Mouse (Mus musculus) layer of hippocampus, adult 11-12 months (tissue): ENCODE measurements around the gene Diaph2.
"Not testable (repeated sequence)": the region's sequence is repeated elsewhere in the genome, so short reads cannot be mapped to it uniquely, and the experiment has no call there.

ENCODE experiments used
- DNase-seq: peaks from one replicate; pipeline ENCODE4 v3.0.0; 2022; ENCODE audit warnings: low spot score

Gene Diaph2

GRCm38 (mm10) chrX:129749571-129750061 is at the start of gene Diaph2:
Gene Diaph2 (plus strand): TSS chrX:129749742.
- DNase-seq = peak; percentile 77

GRCm38 (mm10) chrX:129701634-129702312 is 47.8 kb upstream of the Diaph2 start:
- no peak for DNase-seq

- no peak for DNase-seq
These were observed 39.9 kb upstream of the Diaph2 start for GRCm38 (mm10) chrX:129709656-129710055.

- no peak for DNase-seq
These were observed 20.8 kb upstream of the Diaph2 start for GRCm38 (mm10) chrX:129728717-129729220.

GRCm38 (mm10) chrX:129736562-129736961 is 13.0 kb upstream of the Diaph2 start:
- DNase-seq = no peak

GRCm38 (mm10) chrX:129739226-129739625 is 10.3 kb upstream of the Diaph2 start:
- no peak for DNase-seq

GRCm38 (mm10) chrX:129742981-129743380 is 6.6 kb upstream of the Diaph2 start:
- no peak for DNase-seq

- no peak for DNase-seq
These were observed 3.6 kb upstream of the Diaph2 start for GRCm38 (mm10) chrX:129745976-129746375.

GRCm38 (mm10) chrX:129749102-129749501 is 440 bp upstream of the Diaph2 start:
- no peak for DNase-seq

GRCm38 (mm10) chrX:129750094-129750569 is 590 bp downstream of the Diaph2 start:
- peak; percentile 13 for DNase-seq

- no peak for DNase-seq
These were observed 1.1 kb downstream of the Diaph2 start for GRCm38 (mm10) chrX:129750606-129751005.

GRCm38 (mm10) chrX:129756606-129757005 is 7.1 kb downstream of the Diaph2 start:
- DNase-seq = no peak

- no peak for DNase-seq
These were observed 13.1 kb downstream of the Diaph2 start for GRCm38 (mm10) chrX:129762649-129763048.

GRCm38 (mm10) chrX:129765378-129765777 is 15.8 kb downstream of the Diaph2 start:
- DNase-seq = peak; percentile 44

- no peak for DNase-seq
These were observed 17.3 kb downstream of the Diaph2 start for GRCm38 (mm10) chrX:129766811-129767210.

- no peak for DNase-seq
These were observed 21.1 kb downstream of the Diaph2 start for GRCm38 (mm10) chrX:129770625-129771024.

GRCm38 (mm10) chrX:129773556-129774255 is 24.2 kb downstream of the Diaph2 start:
- DNase-seq = no peak

GRCm38 (mm10) chrX:129774478-129774877 is 24.9 kb downstream of the Diaph2 start:
- DNase-seq = no peak

GRCm38 (mm10) chrX:129776761-129777160 is 27.2 kb downstream of the Diaph2 start:
- no peak for DNase-seq

- no peak for DNase-seq
These were observed 27.9 kb downstream of the Diaph2 start for GRCm38 (mm10) chrX:129777404-129777962.

GRCm38 (mm10) chrX:129781844-129782243 is 32.3 kb downstream of the Diaph2 start:
- no peak for DNase-seq

- no peak for DNase-seq
These were observed 34.5 kb downstream of the Diaph2 start for GRCm38 (mm10) chrX:129784062-129784461.

GRCm38 (mm10) chrX:129799920-129800319 is 50.4 kb downstream of the Diaph2 start:
- not testable (repeated sequence) for DNase-seq
